Mouse (Mus musculus): ENCODE data around the gene Fbxl7. TPM values are rescaled to one million over a fixed set of nuclear protein-coding genes. Genes with fewer than 3 reads are reported as not detected.

Gene Fbxl7
- polyA plus RNA-seq (2015; fragmentation: Nextera tagmentation; extraction: Ambion mirVana) = 7.9 and 8.0 TPM in 2 replicates

DNA sequence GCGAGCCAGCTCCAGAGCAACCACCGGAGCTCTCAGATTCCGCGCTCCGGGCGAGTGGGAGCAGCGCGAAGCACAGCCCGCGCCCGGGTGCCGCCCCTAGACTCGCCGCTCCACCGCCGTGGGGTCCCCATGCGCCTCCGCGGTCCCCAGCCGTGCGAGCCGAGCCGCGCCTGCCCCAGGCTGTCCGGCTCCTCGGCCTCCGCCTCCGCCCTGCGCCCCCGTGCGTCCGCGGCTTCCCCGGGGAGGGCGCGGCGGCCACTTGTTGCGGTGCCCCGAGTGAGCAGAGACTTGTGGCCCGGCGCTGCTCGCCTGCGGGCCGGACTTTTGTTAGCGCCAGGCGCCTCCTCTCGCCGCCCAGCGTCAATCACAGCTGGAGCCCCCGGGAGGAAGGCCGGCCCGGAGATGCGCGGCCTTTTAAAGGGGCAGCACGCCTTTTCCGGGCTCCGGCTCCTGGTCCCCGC, at the start of gene Fbxl7:
Gene Fbxl7, minus strand, starts transcription at position 330 of the 461 bp plus-strand sequence.
- H3K9ac ChIP-seq (ENCODE audit: low read depth, low read length) = peak within 1 kb of the TSS; percentile 83
- under 1% methylated on average over 58 of the region's 58 CpGs for WGBS

DNA sequence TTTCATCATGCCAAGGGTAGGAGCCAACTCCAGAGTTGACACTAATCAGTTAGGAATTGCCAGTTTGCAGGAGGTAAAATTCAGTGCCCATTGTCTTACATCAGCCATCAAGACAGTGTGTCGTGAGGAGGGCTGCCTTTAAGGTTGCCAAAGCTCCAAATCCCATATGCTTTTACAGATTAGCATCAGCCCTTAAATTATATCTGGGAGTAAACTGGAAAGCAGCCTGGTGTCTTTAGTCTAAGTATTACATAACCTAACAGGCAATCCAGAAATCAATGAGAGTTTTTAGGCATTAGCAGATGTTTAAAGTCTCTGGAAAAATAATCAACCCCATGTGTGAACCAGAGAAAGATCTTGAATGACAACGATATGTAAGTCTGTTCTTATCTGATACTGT, 26.6 kb upstream of the Fbxl7 start:
- Histone ChIP-seq H3K27me3 (replicated peaks; ENCODE audit: control insufficient read depth, insufficient read depth, low read length) (no peaks in the 10 kb centered on the region), H3K27ac (ENCODE audit: low read length) (no peak overlapping the region), H3K9ac (ENCODE audit: low read depth, low read length) (no peak overlapping the region), H3K36me3 (ENCODE audit: control insufficient read depth, insufficient read depth, low read length) (no peaks in the 10 kb centered on the region), H3K9me3 (ENCODE audit: control insufficient read depth, low read length) (no peaks in the 10 kb centered on the region; the same call in 1 of the 2 replicates), H3K4me3 (ENCODE audit: low read length) (no peak overlapping the region), H3K4me2 (ENCODE audit: low read depth, low read length) (no peak overlapping the region), H3K4me1 (ENCODE audit: control insufficient read depth, insufficient read depth, low read length) (no peaks in the 10 kb centered on the region)
- 74% methylated on average over 2 of the region's 2 CpGs for WGBS
- no peak for ATAC-seq

More for the DNA sequence above, at the start of gene Fbxl7:
- no peaks in the 10 kb centered on the region for H3K36me3 ChIP-seq (ENCODE audit: control insufficient read depth, insufficient read depth, low read length)
- H3K4me1 ChIP-seq (ENCODE audit: control insufficient read depth, insufficient read depth, low read length) = peaks cover 4% of the 10 kb centered on the region; the same call in 1 of the 2 replicates
- H3K9me3 ChIP-seq (ENCODE audit: control insufficient read depth, low read length) = no peaks in the 10 kb centered on the region
- peak; percentile 93 for ATAC-seq
- H3K4me3 ChIP-seq (ENCODE audit: low read length) = peak within 1 kb of the TSS; percentile 85
- peak within 1 kb of the TSS; percentile 89 for H3K27ac ChIP-seq (ENCODE audit: low read length)
- H3K4me2 ChIP-seq (ENCODE audit: low read depth, low read length) = peak within 1 kb of the TSS; percentile 90
- no peaks in the 10 kb centered on the region for H3K27me3 ChIP-seq (replicated peaks; ENCODE audit: control insufficient read depth, insufficient read depth, low read length)

DNA sequence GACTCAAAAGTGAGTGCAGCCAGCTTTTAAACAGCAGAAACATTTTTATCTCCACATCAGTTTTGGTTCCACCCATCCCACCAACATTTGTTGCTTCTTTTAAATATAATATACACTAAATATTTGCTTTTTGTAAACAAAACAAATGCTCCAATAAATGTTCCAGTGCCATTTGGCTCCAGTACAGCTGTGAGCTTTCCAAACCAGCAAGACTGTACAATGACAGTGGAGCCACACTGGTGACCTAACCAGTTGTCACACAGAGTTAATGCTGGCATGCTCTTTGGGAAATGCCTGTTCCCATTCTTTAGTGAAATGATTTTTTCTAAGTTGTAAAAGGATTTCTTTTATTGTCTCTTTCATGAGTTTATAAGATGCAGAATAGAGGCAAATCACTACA, 18.0 kb upstream of the Fbxl7 start:
- H3K4me2 ChIP-seq (ENCODE audit: low read depth, low read length) = no peak overlapping the region
- H3K9me3 ChIP-seq (ENCODE audit: control insufficient read depth, low read length) = no peaks in the 10 kb centered on the region
- H3K4me3 ChIP-seq (ENCODE audit: low read length) = no peak overlapping the region
- H3K27ac ChIP-seq (ENCODE audit: low read length) = no peak overlapping the region
- no peaks in the 10 kb centered on the region for H3K36me3 ChIP-seq (ENCODE audit: control insufficient read depth, insufficient read depth, low read length)
- H3K27me3 ChIP-seq (replicated peaks; ENCODE audit: control insufficient read depth, insufficient read depth, low read length) = no peaks in the 10 kb centered on the region
- no peak for ATAC-seq
- H3K9ac ChIP-seq (ENCODE audit: low read depth, low read length) = no peak overlapping the region
- no peaks in the 10 kb centered on the region for H3K4me1 ChIP-seq (ENCODE audit: control insufficient read depth, insufficient read depth, low read length)

DNA sequence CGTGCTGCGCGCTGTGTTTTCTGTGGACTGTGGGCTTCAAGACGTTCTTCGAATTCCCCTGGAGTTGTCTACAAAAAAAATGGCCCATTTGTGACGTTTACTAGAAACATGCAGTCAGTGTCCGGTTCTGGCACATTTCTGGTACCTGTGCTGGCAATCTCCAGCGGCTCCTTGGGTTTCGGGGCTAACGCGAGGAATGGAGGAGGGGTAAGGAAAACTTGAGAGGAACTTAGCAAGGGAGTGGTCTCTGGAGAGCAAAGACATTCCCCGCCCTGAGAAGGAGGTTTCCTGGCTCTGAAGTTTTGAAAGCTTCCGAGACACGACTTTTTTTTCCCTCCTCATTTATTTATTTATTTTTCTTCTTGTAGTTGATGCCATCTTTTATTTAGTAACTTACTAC, 381 bp upstream of the Fbxl7 start:
- H3K27ac ChIP-seq (ENCODE audit: low read length) = peak overlapping the region; percentile 70
- no peaks in the 10 kb centered on the region for H3K36me3 ChIP-seq (ENCODE audit: control insufficient read depth, insufficient read depth, low read length)
- peak; percentile 34 for ATAC-seq
- H3K4me3 ChIP-seq (ENCODE audit: low read length) = peak overlapping the region; percentile 85
- H3K27me3 ChIP-seq (replicated peaks; ENCODE audit: control insufficient read depth, insufficient read depth, low read length) = no peaks in the 10 kb centered on the region
- peak overlapping the region; percentile 90 for H3K4me2 ChIP-seq (ENCODE audit: low read depth, low read length)
- WGBS = 0% methylated on average over 14 of the region's 14 CpGs
- peaks cover 4% of the 10 kb centered on the region; the same call in 1 of the 2 replicates for H3K4me1 ChIP-seq (ENCODE audit: control insufficient read depth, insufficient read depth, low read length)
- H3K9ac ChIP-seq (ENCODE audit: low read depth, low read length) = peak overlapping the region; percentile 83
- no peaks in the 10 kb centered on the region for H3K9me3 ChIP-seq (ENCODE audit: control insufficient read depth, low read length)

GRCm38 (mm10) chr15:26894801-26895229, 565 bp downstream of the Fbxl7 start:
- Histone ChIP-seq H3K9ac (ENCODE audit: low read depth, low read length) (peak overlapping the region; percentile 83), H3K9me3 (ENCODE audit: control insufficient read depth, low read length) (no peaks in the 10 kb centered on the region), H3K4me1 (ENCODE audit: control insufficient read depth, insufficient read depth, low read length) (peaks cover 4% of the 10 kb centered on the region; the same call in 1 of the 2 replicates), H3K27ac (ENCODE audit: low read length) (peak overlapping the region; percentile 89), H3K4me3 (ENCODE audit: low read length) (peak overlapping the region; percentile 85), H3K36me3 (ENCODE audit: control insufficient read depth, insufficient read depth, low read length) (no peaks in the 10 kb centered on the region), H3K4me2 (ENCODE audit: low read depth, low read length) (peak overlapping the region; percentile 90), H3K27me3 (replicated peaks; ENCODE audit: control insufficient read depth, insufficient read depth, low read length) (no peaks in the 10 kb centered on the region)
- WGBS = 0% methylated on average over 27 of the region's 28 CpGs
- ATAC-seq = peak; percentile 77

- ATAC-seq = peak; percentile 43
- Histone ChIP-seq H3K27me3 (replicated peaks; ENCODE audit: control insufficient read depth, insufficient read depth, low read length) (no peaks in the 10 kb centered on the region), H3K4me2 (ENCODE audit: low read depth, low read length) (peak overlapping the region; percentile 90), H3K4me3 (ENCODE audit: low read length) (peak overlapping the region; percentile 85), H3K4me1 (ENCODE audit: control insufficient read depth, insufficient read depth, low read length) (peaks cover 4% of the 10 kb centered on the region; the same call in 1 of the 2 replicates), H3K9me3 (ENCODE audit: control insufficient read depth, low read length) (no peaks in the 10 kb centered on the region), H3K9ac (ENCODE audit: low read depth, low read length) (peak overlapping the region; percentile 83), H3K27ac (ENCODE audit: low read length) (peak overlapping the region; percentile 89), H3K36me3 (ENCODE audit: control insufficient read depth, insufficient read depth, low read length) (no peaks in the 10 kb centered on the region)
- 6% methylated on average over 12 of the region's 12 CpGs for WGBS
Observed at GRCm38 (mm10) chr15:26894031-26894655, 1.2 kb downstream of the Fbxl7 start.

DNA sequence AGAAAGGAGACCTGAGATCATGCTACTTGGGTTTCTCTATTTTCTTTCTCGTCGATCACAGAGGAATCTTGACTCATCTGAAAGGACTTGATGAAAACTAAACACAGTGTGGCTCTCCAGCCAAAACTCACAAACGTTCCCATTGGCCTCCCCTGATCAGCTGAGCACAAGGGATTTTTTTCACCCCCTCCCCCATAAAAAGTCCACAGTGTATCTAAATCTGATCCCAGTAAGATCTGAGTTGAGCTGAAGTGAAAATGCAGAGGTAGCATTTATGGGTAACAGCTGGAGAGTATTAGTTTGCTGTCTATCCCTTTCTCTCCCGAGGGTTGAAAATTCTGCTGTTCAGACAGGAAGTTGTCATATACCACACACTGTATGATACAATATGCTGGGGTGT, 2.2 kb downstream of the Fbxl7 start:
- ATAC-seq = no peak
- Histone ChIP-seq H3K4me2 (ENCODE audit: low read depth, low read length) (peak overlapping the region; percentile 9; the same call in 1 of the 2 replicates), H3K36me3 (ENCODE audit: control insufficient read depth, insufficient read depth, low read length) (no peaks in the 10 kb centered on the region), H3K4me3 (ENCODE audit: low read length) (peak overlapping the region; percentile 2), H3K27me3 (replicated peaks; ENCODE audit: control insufficient read depth, insufficient read depth, low read length) (no peaks in the 10 kb centered on the region), H3K9ac (ENCODE audit: low read depth, low read length) (no peak overlapping the region), H3K9me3 (ENCODE audit: control insufficient read depth, low read length) (no peaks in the 10 kb centered on the region), H3K27ac (ENCODE audit: low read length) (no peak overlapping the region), H3K4me1 (ENCODE audit: control insufficient read depth, insufficient read depth, low read length) (peaks cover 4% of the 10 kb centered on the region; the same call in 1 of the 2 replicates)
- 37% methylated on average over 4 of the region's 4 CpGs for WGBS

DNA sequence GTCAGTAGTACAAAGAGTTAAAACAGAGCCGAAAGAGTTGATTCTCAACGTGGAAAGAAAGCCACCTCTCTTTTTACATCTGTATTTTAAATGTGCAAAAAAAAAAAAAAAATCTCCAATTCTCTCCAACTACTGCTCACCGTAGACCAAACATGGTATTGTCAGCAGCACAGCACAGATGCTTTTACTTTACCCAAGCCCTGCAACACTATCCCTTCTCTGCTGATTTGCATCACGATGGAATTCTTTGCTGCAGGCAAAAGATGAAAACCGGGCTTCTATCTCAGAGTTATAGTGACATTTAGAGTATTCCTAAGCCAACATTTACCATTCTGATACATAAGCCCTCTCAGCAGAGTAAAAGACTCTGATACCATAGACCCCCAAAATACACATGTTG, 5.4 kb downstream of the Fbxl7 start:
- H3K9me3 ChIP-seq (ENCODE audit: control insufficient read depth, low read length) = no peaks in the 10 kb centered on the region
- WGBS = 73% methylated on average over 5 of the region's 5 CpGs
- H3K27ac ChIP-seq (ENCODE audit: low read length) = no peak overlapping the region
- H3K4me3 ChIP-seq (ENCODE audit: low read length) = no peak overlapping the region
- ATAC-seq = no peak
- no peak overlapping the region for H3K9ac ChIP-seq (ENCODE audit: low read depth, low read length)
- H3K36me3 ChIP-seq (ENCODE audit: control insufficient read depth, insufficient read depth, low read length) = no peaks in the 10 kb centered on the region
- peaks cover 12% of the 10 kb centered on the region; the same call in 1 of the 2 replicates for H3K4me1 ChIP-seq (ENCODE audit: control insufficient read depth, insufficient read depth, low read length)
- H3K4me2 ChIP-seq (ENCODE audit: low read depth, low read length) = no peak overlapping the region
- no peaks in the 10 kb centered on the region for H3K27me3 ChIP-seq (replicated peaks; ENCODE audit: control insufficient read depth, insufficient read depth, low read length)

DNA sequence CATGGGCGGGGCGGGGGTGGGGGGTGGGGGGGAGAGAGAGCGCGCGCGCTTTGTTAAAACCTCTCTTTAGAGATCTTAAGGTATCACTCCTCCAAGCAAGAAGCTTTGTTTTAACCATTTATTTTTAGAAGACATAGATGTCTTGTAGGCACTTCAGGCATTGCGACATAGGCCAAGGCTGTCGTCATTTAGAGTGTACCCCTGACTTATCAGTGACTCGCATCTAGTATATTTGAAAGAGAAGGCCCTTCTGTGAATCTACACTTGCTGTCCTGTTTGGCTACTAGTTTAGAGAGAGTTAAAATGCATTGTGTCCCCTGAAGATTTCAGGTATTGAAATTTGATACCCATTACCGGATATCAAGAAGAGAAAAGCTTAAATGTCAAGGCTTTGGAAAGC, 7.2 kb downstream of the Fbxl7 start:
- no peak overlapping the region for H3K27ac ChIP-seq (ENCODE audit: low read length)
- no peaks in the 10 kb centered on the region for H3K27me3 ChIP-seq (replicated peaks; ENCODE audit: control insufficient read depth, insufficient read depth, low read length)
- no peak for ATAC-seq
- no peaks in the 10 kb centered on the region for H3K36me3 ChIP-seq (ENCODE audit: control insufficient read depth, insufficient read depth, low read length)
- H3K4me3 ChIP-seq (ENCODE audit: low read length) = no peak overlapping the region
- H3K9me3 ChIP-seq (ENCODE audit: control insufficient read depth, low read length) = no peaks in the 10 kb centered on the region
- 75% methylated on average over 10 of the region's 10 CpGs for WGBS
- H3K4me2 ChIP-seq (ENCODE audit: low read depth, low read length) = no peak overlapping the region
- H3K4me1 ChIP-seq (ENCODE audit: control insufficient read depth, insufficient read depth, low read length) = peaks cover 8% of the 10 kb centered on the region; the same call in 1 of the 2 replicates
- H3K9ac ChIP-seq (ENCODE audit: low read depth, low read length) = no peak overlapping the region
